Comparison of ENCODE assay signal across 12 mouse cellular contexts in genomic region chr6:148740521-148741226, GRCm38 (mm10).
DNase-seq lines count a peak whose midpoint lies in the region; ATAC-seq and TF ChIP-seq lines count a peak whose summit lies in the region.
"Had no signal": no experiment of that assay in that cellular context is flagged by ENCODE, and none has a peak within 500 bp of the region (broad histone marks: within the 10 kb centered on the region; RNA-seq: fewer than 3 reads in every experiment).

No protein-coding gene starts in this region.

- dilution Hi-C loops in CH12.LX (cut with MboI; ENCODE audit: extremely low pct_ligation_motif_present, extremely low pct_unique_long_range_greater_than_20kb, low sequenced_read_pairs) = no loop called here

- H3K36me3 ChIP-seq in forebrain, postnatal 0 days (ENCODE audit: insufficient read depth) = no peaks in the 10 kb centered on the region
- H3K36me3 ChIP-seq in forebrain, embryonic 12.5 days (replicated peaks) = no peaks in the 10 kb centered on the region
- H3K36me3 ChIP-seq in limb, embryonic 13.5 days = no peaks in the 10 kb centered on the region
- H3K36me3 ChIP-seq in limb, embryonic 10.5 days = no peaks in the 10 kb centered on the region
- H3K36me3 ChIP-seq in CH12.LX (replicated peaks in 1 of 2; ENCODE audit: control insufficient read depth in 1 of 2, insufficient read depth in 1 of 2, low read length in 1 of 2) = no peaks in the 10 kb centered on the region
- H3K36me3 ChIP-seq: hindbrain, embryonic 10.5 days; liver, embryonic 15.5 days had no signal

- no peak for TF ChIP-seq RAD21 in CH12.LX (IDR thresholded peaks at IDR 0.05; ENCODE audit: low read depth, low read length)

- H3K27me3 ChIP-seq in forebrain, postnatal 0 days (ENCODE audit: insufficient read depth, low read length) = no peaks in the 10 kb centered on the region
- no peaks in the 10 kb centered on the region for H3K27me3 ChIP-seq in forebrain, embryonic 12.5 days
- no peaks in the 10 kb centered on the region for H3K27me3 ChIP-seq in limb, embryonic 13.5 days
- H3K27me3 ChIP-seq in limb, embryonic 10.5 days (ENCODE audit: low read depth, poor library complexity, severe bottlenecking) = no peaks in the 10 kb centered on the region
- H3K27me3 ChIP-seq in CH12.LX (replicated peaks) = no peaks in the 10 kb centered on the region
- H3K27me3 ChIP-seq: forebrain, embryonic 13.5 days; liver, embryonic 15.5 days had no signal

- no peaks in the 10 kb centered on the region for H3K4me1 ChIP-seq in forebrain, postnatal 0 days (ENCODE audit: insufficient read depth)
- peaks cover 6% of the 10 kb centered on the region for H3K4me1 ChIP-seq in forebrain, embryonic 12.5 days
- H3K4me1 ChIP-seq in limb, embryonic 13.5 days = peaks cover 27% of the 10 kb centered on the region
- 0 out of 2 replicates have a peak, but pooled peaks cover 11% of the 10 kb centered on the region for H3K4me1 ChIP-seq in limb, embryonic 10.5 days
- peaks cover 0 to 15% of the 10 kb centered on the region in 2 experiments; a peak in 3 of 4 replicates for H3K4me1 ChIP-seq in CH12.LX (ENCODE audit: control insufficient read depth in 1 of 2, insufficient read depth in 2 of 2)
- H3K4me1 ChIP-seq: hindbrain, embryonic 10.5 days; liver, embryonic 15.5 days had no signal

- H3K4me2 ChIP-seq in forebrain, postnatal 0 days (ENCODE audit: low read depth) = no peak overlapping the region
- H3K4me2 ChIP-seq in forebrain, embryonic 12.5 days = no peak overlapping the region
- H3K4me2 ChIP-seq in limb, embryonic 13.5 days (replicated peaks) = peak overlapping the region; percentile 15; the same call in 1 of the 2 replicates
- H3K4me2 ChIP-seq in CH12.LX (ENCODE audit: insufficient read depth, low read depth, poor library complexity, severe bottlenecking) = no peak overlapping the region
- H3K4me2 ChIP-seq: forebrain, embryonic 13.5 days; liver, embryonic 15.5 days had no signal

- WGBS in forebrain, postnatal 0 days = 58% methylated on average over 8 of the region's 8 CpGs
- 76% methylated on average over 8 of the region's 8 CpGs for WGBS in forebrain, embryonic 12.5 days
- WGBS in limb, embryonic 13.5 days = 57% methylated on average over 8 of the region's 8 CpGs
- WGBS in limb, embryonic 10.5 days = 83% methylated on average over 8 of the region's 8 CpGs

- TF ChIP-seq POLR2A in CH12.LX (IDR thresholded peaks at IDR 0.05; ENCODE audit: low read depth, low read length) = peak; percentile 32; the same call in 1 of the 2 replicates

- no peak for TF ChIP-seq EP300 in CH12.LX (IDR thresholded peaks at IDR 0.05; ENCODE audit: low read length)

- no peak overlapping the region for H3K27ac ChIP-seq in forebrain, postnatal 0 days (ENCODE audit: low read depth, low read length)
- H3K27ac ChIP-seq in forebrain, embryonic 12.5 days = no peak overlapping the region
- no peak overlapping the region for H3K27ac ChIP-seq in limb, embryonic 13.5 days
- H3K27ac ChIP-seq in limb, embryonic 10.5 days = no peak overlapping the region
- H3K27ac ChIP-seq in CH12.LX (ENCODE audit: insufficient read depth, low read depth) = no peak overlapping the region
- H3K27ac ChIP-seq: forebrain, embryonic 13.5 days; hindbrain, embryonic 10.5 days; liver, embryonic 15.5 days had no signal

- H3K79me2 ChIP-seq in CH12.LX (replicated peaks; ENCODE audit: control insufficient read depth, extremely low read depth, insufficient read depth, poor library complexity, severe bottlenecking) = no peaks in the 10 kb centered on the region

- ATAC-seq in forebrain, postnatal 0 days = no peak
- ATAC-seq in forebrain, embryonic 12.5 days (ENCODE audit: low FRiP score) = no peak
- ATAC-seq in limb, embryonic 13.5 days (ENCODE audit: low FRiP score, low read depth) = peak; percentile 67
- ATAC-seq: forebrain, embryonic 13.5 days had no signal

- no peaks in the 10 kb centered on the region for H3K9me3 ChIP-seq in forebrain, postnatal 0 days (ENCODE audit: low read length)
- no peaks in the 10 kb centered on the region for H3K9me3 ChIP-seq in forebrain, embryonic 12.5 days
- H3K9me3 ChIP-seq in limb, embryonic 13.5 days = no peaks in the 10 kb centered on the region
- no peaks in the 10 kb centered on the region for H3K9me3 ChIP-seq in limb, embryonic 10.5 days (replicated peaks)
- no peaks in the 10 kb centered on the region for H3K9me3 ChIP-seq in CH12.LX (replicated peaks; ENCODE audit: low read length)
- H3K9me3 ChIP-seq: forebrain, embryonic 13.5 days; hindbrain, embryonic 10.5 days; liver, embryonic 15.5 days had no signal

- in situ Hi-C loops in CH12.LX (cut with MboI; ENCODE audit: low pct_ligation_motif_present, low pct_unique_long_range_greater_than_20kb, low sequenced_read_pairs) = no loop called here

- TF ChIP-seq CTCF in forebrain, postnatal 0 days (IDR thresholded peaks at IDR 0.05; ENCODE audit: low read depth) = no peak
- no peak for TF ChIP-seq CTCF in CH12.LX (conservative IDR thresholded peaks at IDR 0.05 in 1 of 2, IDR thresholded peaks at IDR 0.05 in 1 of 2; ENCODE audit: low read depth in 2 of 2, low read length in 2 of 2)

- peak; percentile 11 for DNase-seq in forebrain, postnatal 0 days
- no peak for DNase-seq in limb, embryonic 10.5 days (ENCODE audit: low spot score)
- no peak for DNase-seq in CH12.LX (ENCODE audit: extremely low read depth)
- DNase-seq in brain, adult 2 months (ENCODE audit: low read depth, low spot score) = peak; percentile 56
- no peak for DNase-seq in neural tube, embryonic 10.5 days (ENCODE audit: extremely low spot score, low spot score)
- no peak for DNase-seq in layer of hippocampus, adult 9-10 months (ENCODE audit: low spot score)
- DNase-seq: cerebellum, postnatal 25 days had no signal

- no peak overlapping the region for H3K9ac ChIP-seq in forebrain, postnatal 0 days
- no peak overlapping the region for H3K9ac ChIP-seq in forebrain, embryonic 12.5 days
- no peak overlapping the region for H3K9ac ChIP-seq in limb, embryonic 13.5 days
- no peak overlapping the region for H3K9ac ChIP-seq in CH12.LX (ENCODE audit: insufficient read depth, low read depth)
- H3K9ac ChIP-seq: forebrain, embryonic 13.5 days; liver, embryonic 15.5 days had no signal

- H3K4me3 ChIP-seq in forebrain, postnatal 0 days (ENCODE audit: low read depth, low read length) = no peak overlapping the region
- no peak overlapping the region for H3K4me3 ChIP-seq in forebrain, embryonic 12.5 days (replicated peaks)
- H3K4me3 ChIP-seq in limb, embryonic 13.5 days = no peak overlapping the region
- H3K4me3 ChIP-seq in limb, embryonic 10.5 days = no peak overlapping the region
- H3K4me3 ChIP-seq in CH12.LX (replicated peaks in 1 of 3; ENCODE audit: low read depth in 2 of 3, low read length in 2 of 3, poor library complexity in 1 of 3) = no peak overlapping the region
- H3K4me3 ChIP-seq: forebrain, embryonic 13.5 days; hindbrain, embryonic 10.5 days; liver, embryonic 15.5 days had no signal

TF ChIP-seq in CH12.LX, 34 proteins besides CTCF, POLR2A, EP300 and RAD21:
- TF ChIP-seq TBP (conservative IDR thresholded peaks at IDR 0.05; ENCODE audit: low read depth, low read length) (peak; percentile 90), JUND (conservative IDR thresholded peaks at IDR 0.05; ENCODE audit: low read depth, low read length) (no peak), RCOR1 (conservative IDR thresholded peaks at IDR 0.05; ENCODE audit: low read depth, low read length) (no peak), HCFC1 (IDR thresholded peaks at IDR 0.05; ENCODE audit: low read depth, low read length) (no peak), SIN3A (IDR thresholded peaks at IDR 0.05; ENCODE audit: low read length) (no peak)

Comparison
In these comparisons a context has a peak if more than half of its experiments do, and no peak if none do; other contexts are left out.
1. DNase-seq: peak in forebrain, postnatal 0 days (single experiment) and brain, adult 2 months (single experiment); none in limb, embryonic 10.5 days (single experiment), CH12.LX (single experiment), neural tube, embryonic 10.5 days (single experiment) and layer of hippocampus, adult 9-10 months (single experiment).